Mouse (Mus musculus) midbrain, postnatal 0 days (tissue): ENCODE data around the gene Sgms2. TPM values are rescaled to one million over a fixed set of nuclear protein-coding genes. Genes with fewer than 3 reads are reported as not detected.

ENCODE experiments used
- ATAC-seq: fragments of 200-750 bp; cut with Nextera tagmentation; 2 replicates; pipeline ENCODE4 v1.8.0; 2017; ENCODE audit warnings: moderate number of reproducible peaks, mild to moderate bottlenecking, moderate TSS enrichment, moderate library complexity; ENCODE audit not compliant: low FRiP score
- DNase-seq: peaks from one replicate; pipeline ENCODE4 v3.0.0-alpha.2; 2015; ENCODE audit warnings: low spot score
- H3K27ac ChIP-seq: fragments of 300-500 bp; sonication (generic); 2 replicates; pipeline ENCODE4 v1.5.1; 2014; ENCODE audit warnings: low read depth, mild to moderate bottlenecking, low read length, mixed read lengths
- H3K27me3 ChIP-seq: fragments of 300-500 bp; sonication (generic); 2 replicates; pipeline ENCODE4 v1.6.1; 2014; ENCODE audit warnings: low read length, control low read depth, mixed read lengths; ENCODE audit not compliant: insufficient read depth
- H3K36me3 ChIP-seq: fragments of 300-500 bp; sonication (generic); 2 replicates; pipeline ENCODE4 v1.6.1; 2014; ENCODE audit warnings: low read length, control low read depth, mixed read lengths; ENCODE audit not compliant: insufficient read depth
- H3K4me1 ChIP-seq: fragments of 300-500 bp; sonication (generic); 2 replicates; pipeline ENCODE4 v1.6.1; 2014; ENCODE audit warnings: mild to moderate bottlenecking, control low read depth, antibody characterized with exemption, low read length, mixed read lengths; ENCODE audit not compliant: insufficient read depth
- H3K4me2 ChIP-seq: fragments of 300-500 bp; sonication (generic); 2 replicates; pipeline ENCODE4 v1.6.1; 2014; ENCODE audit warnings: low read depth, mild to moderate bottlenecking, low read length, mixed read lengths; ENCODE audit not compliant: poor library complexity, severe bottlenecking
- H3K4me3 ChIP-seq: fragments of 300-500 bp; sonication (generic); 2 replicates; pipeline ENCODE4 v1.5.1; 2014; ENCODE audit warnings: low read depth, mild to moderate bottlenecking, low read length, moderate library complexity
- H3K9ac ChIP-seq: fragments of 300-500 bp; sonication (generic); replicated peaks from 2 replicates; pipeline ENCODE4 v1.6.1; 2014; ENCODE audit warnings: mild to moderate bottlenecking, low read length, moderate library complexity, mixed read lengths; ENCODE audit not compliant: poor library complexity, severe bottlenecking
- H3K9me3 ChIP-seq: fragments of 300-500 bp; sonication (generic); 2 replicates; pipeline ENCODE4 v1.6.1; 2016; ENCODE audit warnings: low read length, control low read depth
- CTCF ChIP-seq: IDR thresholded peaks from 2 replicates; pipeline ENCODE4 v1.5.1; 2016; ENCODE audit warnings: antibody characterized with exemption, mild to moderate bottlenecking
- WGBS: fragments of 180-500 bp; shearing (Covaris S2); extraction: QIAGEN DNeasy Blood & Tissue Kit; methylation state at CpG from one replicate; pipeline ENCODE4 v1.1.7; 2014; 5-methylcytosine and 5-hydroxymethylcytosine counted together
- polyA plus RNA-seq: library from polyadenylated mRNA; unstranded; fragments of >200 nt; fragmentation: Nextera tagmentation; extraction: Ambion mirVana; gene quantifications from 2 replicates; pipeline ENCODE4 v1.2.1, GENCODE M21; 2015
- total RNA-seq: library from RNA; depleted of rRNA; stranded (reverse); fragments of >200 nt; gene quantifications from 2 replicates; pipeline ENCODE4 v1.2.3, GENCODE M21; 2014

Gene Sgms2
- total and polyA plus RNA-seq, 2 experiments from 2014 or later: 1.9 to 10.6 TPM

DNA sequence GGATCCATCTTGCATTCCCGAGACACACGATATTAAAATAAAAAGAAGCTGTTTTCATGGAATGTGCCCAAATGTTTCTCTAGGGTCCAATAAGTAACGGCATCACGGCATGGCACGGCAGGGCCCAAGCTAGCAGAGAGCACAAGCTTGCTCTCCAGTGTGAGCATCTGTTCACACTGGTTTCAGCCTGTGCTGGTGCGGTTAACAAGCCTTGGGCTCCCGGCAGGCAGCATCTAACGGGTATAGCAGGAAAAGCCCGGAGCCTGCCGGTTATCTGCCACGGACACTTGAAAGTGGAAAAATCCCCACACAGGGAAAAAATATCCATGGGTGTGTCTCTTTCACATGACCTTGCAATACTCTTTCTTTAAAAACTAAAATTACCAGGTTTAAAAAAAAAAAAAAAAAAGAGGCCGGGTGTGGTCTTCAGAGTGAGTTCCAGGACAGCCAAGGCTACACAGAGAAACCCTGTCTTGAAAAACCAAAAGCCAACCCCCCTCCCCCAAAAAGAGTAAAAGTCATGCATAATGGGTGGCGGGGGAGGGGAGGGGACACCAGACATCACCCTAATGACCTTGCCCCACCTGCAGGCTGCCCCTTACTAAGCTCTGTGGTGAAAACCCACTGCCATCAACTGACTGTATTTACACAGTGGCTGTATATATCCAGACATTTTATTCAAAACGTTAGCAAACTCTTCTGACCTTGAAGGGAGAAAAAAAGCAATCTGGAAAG lies 169.0 kb downstream of the Sgms2 start:
- Histone ChIP-seq H3K27ac (no peak overlapping the region), H3K4me3 (no peak overlapping the region), H3K9me3 (no peaks in the 10 kb centered on the region), H3K9ac (no peak overlapping the region), H3K4me2 (no peak overlapping the region), H3K27me3 (no peaks in the 10 kb centered on the region), H3K36me3 (no peaks in the 10 kb centered on the region), H3K4me1 (no peaks in the 10 kb centered on the region)
- ATAC-seq: no peak
- no peak for DNase-seq
- WGBS: 68% methylated on average over 14 of the region's 14 CpGs
- TF ChIP-seq CTCF: no peak

GRCm38 (mm10) chr3:131320184-131320583 lies 171.0 kb downstream of the Sgms2 start:
- DNase-seq: peak; percentile 83
- no peaks in the 10 kb centered on the region for H3K36me3 ChIP-seq
- WGBS: 6% methylated on average over 3 of the region's 3 CpGs
- peak; percentile 57; the same call in 1 of the 2 replicates for ATAC-seq
- no peak overlapping the region for H3K27ac ChIP-seq
- no peak overlapping the region for H3K9ac ChIP-seq
- H3K4me3 ChIP-seq: no peak overlapping the region
- no peaks in the 10 kb centered on the region for H3K27me3 ChIP-seq
- no peak overlapping the region for H3K4me2 ChIP-seq
- no peaks in the 10 kb centered on the region for H3K9me3 ChIP-seq
- peak; percentile 95 for TF ChIP-seq CTCF
- no peaks in the 10 kb centered on the region for H3K4me1 ChIP-seq

- Histone ChIP-seq H3K4me2 (no peak overlapping the region), H3K9me3 (no peaks in the 10 kb centered on the region), H3K27me3 (no peaks in the 10 kb centered on the region), H3K4me1 (no peaks in the 10 kb centered on the region), H3K9ac (no peak overlapping the region), H3K27ac (no peak overlapping the region), H3K36me3 (no peaks in the 10 kb centered on the region), H3K4me3 (no peak overlapping the region)
- DNase-seq (no peak), ATAC-seq (no peak)
- WGBS: 57% methylated on average over 2 of the region's 2 CpGs
- TF ChIP-seq CTCF: no peak
These were observed 173.0 kb downstream of the Sgms2 start for GRCm38 (mm10) chr3:131318211-131318610.

DNA sequence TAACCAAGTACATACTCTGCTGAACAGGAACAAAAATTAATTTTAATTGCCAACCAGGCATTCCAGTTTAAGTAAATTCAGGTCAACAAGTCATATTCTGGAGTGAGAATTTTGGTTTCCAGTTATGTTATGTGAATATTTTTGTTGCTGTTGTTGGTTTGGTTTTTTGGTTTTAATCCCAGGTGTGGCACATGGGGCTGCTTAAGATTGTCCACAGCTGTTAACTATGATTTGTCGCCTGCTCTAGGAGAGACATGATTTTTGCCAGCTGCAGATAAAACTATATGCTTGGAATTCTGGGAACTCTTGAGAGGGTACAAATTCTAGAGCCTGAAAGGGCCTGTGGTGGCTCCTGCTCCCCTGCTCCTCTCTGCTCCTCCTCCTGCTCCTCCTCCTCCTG lies 174.1 kb downstream of the Sgms2 start:
- TF ChIP-seq CTCF: no peak
- Histone ChIP-seq H3K9ac (no peak overlapping the region), H3K36me3 (no peaks in the 10 kb centered on the region), H3K9me3 (no peaks in the 10 kb centered on the region), H3K4me2 (no peak overlapping the region), H3K27ac (no peak overlapping the region), H3K27me3 (no peaks in the 10 kb centered on the region), H3K4me3 (no peak overlapping the region), H3K4me1 (no peaks in the 10 kb centered on the region)
- no peak for DNase-seq
- WGBS: 94% methylated on average over 1 of the region's 1 CpGs
- ATAC-seq: no peak

DNA sequence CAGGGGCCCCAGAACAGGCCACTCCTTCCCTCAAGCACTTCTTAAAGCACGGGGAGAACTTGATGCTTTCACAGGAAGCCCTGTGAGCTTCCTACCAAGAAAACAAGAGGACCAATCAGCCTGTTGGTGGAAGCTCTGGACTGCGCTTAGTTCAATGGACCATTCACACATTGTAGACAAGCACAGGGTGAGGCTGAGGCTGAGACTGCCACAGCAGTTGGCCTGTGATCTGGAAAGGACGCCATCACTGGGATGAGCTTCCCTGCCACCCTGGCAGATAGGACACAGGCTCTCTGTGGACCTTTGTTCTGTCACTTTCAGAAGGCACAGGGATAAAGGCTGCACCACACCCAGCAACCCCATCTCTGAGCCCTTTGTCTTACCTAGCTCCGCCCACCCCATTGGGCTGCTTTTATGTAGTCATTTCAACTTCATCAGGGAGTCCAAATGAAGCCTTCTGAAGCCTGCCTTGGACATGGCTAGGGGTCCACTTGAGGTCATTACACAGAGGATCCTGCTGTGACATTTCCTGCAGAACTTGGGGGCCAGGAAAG lies 175.2 kb downstream of the Sgms2 start:
- ATAC-seq: no peak
- TF ChIP-seq CTCF: no peak

DNA sequence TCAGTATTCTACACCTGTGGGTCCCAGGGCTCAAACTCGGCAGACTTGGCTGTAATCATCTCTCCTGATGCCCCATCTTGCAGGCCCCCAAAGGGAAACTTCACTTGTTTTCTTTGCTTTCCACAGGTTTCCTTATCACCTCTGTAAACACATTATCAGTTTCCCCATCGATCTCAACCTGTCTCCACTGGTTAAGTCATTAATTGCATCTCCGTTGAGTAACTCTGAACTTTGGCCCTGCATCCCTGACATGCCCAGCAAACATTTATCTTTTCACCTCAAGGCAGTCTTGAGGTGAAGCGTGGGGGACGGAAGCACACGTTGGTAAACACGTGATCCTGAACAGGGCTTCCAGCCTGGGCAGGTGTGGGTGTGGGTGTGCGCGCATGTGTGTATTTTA lies 178.9 kb downstream of the Sgms2 start:
- DNase-seq: no peak
- WGBS: 88% methylated on average over 9 of the region's 9 CpGs
- Histone ChIP-seq H3K36me3 (no peaks in the 10 kb centered on the region), H3K4me1 (no peaks in the 10 kb centered on the region), H3K4me3 (no peak overlapping the region), H3K9me3 (0 out of 2 replicates have a peak, but pooled peaks cover 6% of the 10 kb centered on the region), H3K27ac (no peak overlapping the region), H3K4me2 (no peak overlapping the region), H3K9ac (no peak overlapping the region), H3K27me3 (no peaks in the 10 kb centered on the region)
- TF ChIP-seq CTCF: no peak
- ATAC-seq: no peak

More for the DNA sequence above, 175.2 kb downstream of the Sgms2 start:
- Histone ChIP-seq H3K9ac (no peak overlapping the region), H3K4me1 (no peaks in the 10 kb centered on the region), H3K27me3 (no peaks in the 10 kb centered on the region), H3K4me3 (no peak overlapping the region), H3K4me2 (no peak overlapping the region), H3K9me3 (no peaks in the 10 kb centered on the region), H3K36me3 (no peaks in the 10 kb centered on the region), H3K27ac (no peak overlapping the region)
- no peak for DNase-seq
- WGBS: 45% methylated on average over 4 of the region's 4 CpGs
